Mouse (Mus musculus) ES-Bruce4 (cell line): ENCODE results near the gene Doc2a.

Experiments
- CTCF ChIP-seq: IDR thresholded peaks from one replicate; pipeline ENCODE4 v1.8.1; 2011; ENCODE audit warnings: low read depth, low read length
- POLR2A ChIP-seq: IDR thresholded peaks from one replicate; pipeline ENCODE4 v1.8.1; 2011; ENCODE audit warnings: low read length; ENCODE audit not compliant: insufficient read depth

GRCm38 (mm10) chr7:126881040-126881439, 33.8 kb downstream of the Doc2a start:
- TF ChIP-seq CTCF = no peak
- no peak for TF ChIP-seq POLR2A
